Mouse (Mus musculus) layer of hippocampus, postnatal 10 days (tissue): ENCODE data around the gene Sesn3. TPM values are rescaled to one million over a fixed set of nuclear protein-coding genes. Genes with fewer than 3 reads are reported as not detected.
"Not testable (repeated sequence)": the region's sequence is repeated elsewhere in the genome, so short reads cannot be mapped to it uniquely, and the experiment has no call there.

ENCODE experiments used
- DNase-seq, 2 experiments: peaks; one replicate each; pipeline ENCODE4 v3.0.0; 2021; ENCODE audit warnings: low spot score in 2 of 2
- long read RNA-seq: library from polyadenylated mRNA; stranded (forward); transcript quantifications from one replicate; pipeline ENCODE4 v2.0.0, GENCODE M21; 2023
- total RNA-seq, 2 experiments: library from RNA; stranded (reverse); gene quantifications; 2 replicates each; pipeline ENCODE4 v1.2.3; 2021

Gene Sesn3
- 10 to 100 TPM; 58.2 to 61.1 TPM for total RNA-seq
- long read RNA-seq, full-length matches to known transcripts, result 5 of 8 reads
- long read RNA-seq, partial matches to known transcripts, result 0 of 8 reads
- long read RNA-seq, other reads (novel, unspliced or antisense), result 3 of 8 reads

DNA sequence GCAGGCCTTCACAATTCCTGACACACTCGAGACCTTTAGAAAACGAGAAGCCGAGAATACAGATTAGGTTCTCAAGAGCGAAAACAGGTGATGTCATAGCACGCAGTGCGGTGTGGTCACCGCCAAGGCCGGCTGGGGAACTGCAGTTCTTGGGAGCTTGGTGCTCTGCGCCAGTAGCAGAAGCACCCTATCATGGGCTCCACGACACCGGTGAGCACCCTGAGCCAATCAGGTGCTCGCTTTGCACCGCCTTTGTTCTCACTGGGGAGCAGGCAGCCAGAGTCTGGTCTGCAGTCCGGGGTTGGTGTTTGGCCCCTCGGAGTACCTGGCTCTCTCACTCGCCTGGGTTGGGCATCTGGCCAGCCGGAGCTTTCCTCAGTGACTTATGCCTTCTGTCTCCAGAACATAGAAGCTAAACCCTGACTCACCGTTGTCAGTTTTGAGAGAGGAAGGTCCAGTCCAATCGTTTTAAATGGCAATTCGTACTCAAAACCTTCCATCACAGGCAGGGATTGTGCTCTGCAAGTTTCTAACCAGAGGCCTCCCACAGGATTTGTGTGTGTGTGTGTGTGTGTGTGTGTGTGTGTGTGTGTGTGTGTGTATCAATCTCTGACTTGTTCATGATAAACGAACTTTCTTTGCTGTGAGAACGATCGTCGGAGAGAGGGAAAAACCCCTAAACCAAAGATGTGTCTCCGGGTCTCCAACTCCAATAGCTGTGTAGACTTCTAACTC, at the start of gene Sesn3:
Gene Sesn3, plus strand, starts transcription at position 82 of the 735 bp plus-strand sequence.
- DNase-seq, result peak; percentile 66 to 73

DNA sequence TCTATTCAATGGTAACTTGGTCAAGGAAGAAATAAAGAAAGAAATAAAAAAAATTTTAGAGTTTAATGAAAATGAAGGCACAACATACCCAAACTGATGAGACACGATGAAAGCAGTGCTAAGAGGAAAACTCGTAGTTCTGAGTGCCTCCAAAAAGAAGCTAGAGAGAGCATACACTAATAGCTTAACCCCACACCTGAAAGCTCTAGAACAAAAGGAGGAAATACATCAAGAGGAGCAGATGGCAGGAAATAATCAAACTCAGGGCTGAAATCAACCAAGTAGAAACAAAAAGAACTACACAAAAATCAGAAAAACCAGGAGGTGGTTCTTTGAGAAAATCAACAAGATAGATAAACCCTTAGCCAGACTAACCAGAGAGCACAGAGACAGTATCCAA, 47.8 kb upstream of the Sesn3 start:
- not testable (repeated sequence) for DNase-seq

DNA sequence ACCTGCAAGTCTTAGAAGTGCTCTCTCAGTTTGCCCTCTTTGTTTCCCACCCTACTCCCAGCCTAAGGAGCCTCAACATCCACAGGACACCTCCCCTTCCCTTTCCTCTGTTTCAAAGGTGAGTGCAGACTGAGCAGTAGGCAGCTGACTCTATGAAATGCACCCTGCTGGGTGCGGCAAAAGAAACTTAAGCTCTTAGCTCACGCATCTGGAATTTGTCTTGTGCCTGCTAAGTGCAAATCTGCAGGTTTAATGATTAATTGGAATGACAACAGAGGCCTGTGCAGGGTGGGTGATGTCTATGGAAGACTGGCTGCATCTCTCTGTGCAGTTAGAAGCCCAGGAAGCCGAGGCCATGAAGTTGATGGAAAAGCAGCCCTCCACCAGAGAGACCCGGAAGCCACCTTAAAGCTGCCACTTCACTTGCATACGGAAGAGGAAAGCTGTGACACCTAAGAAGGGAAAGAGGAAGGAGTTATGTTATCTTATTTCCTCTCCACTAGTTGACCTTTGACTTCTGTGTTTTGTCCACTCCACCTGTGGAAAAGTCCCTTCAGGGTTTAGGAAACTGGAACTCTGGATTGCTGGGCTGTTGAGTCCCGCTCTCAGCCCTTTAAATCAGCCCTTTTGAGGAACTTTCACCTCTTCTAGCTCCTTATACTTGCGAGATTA, 41.0 kb upstream of the Sesn3 start:
- DNase-seq, result no peak

DNA sequence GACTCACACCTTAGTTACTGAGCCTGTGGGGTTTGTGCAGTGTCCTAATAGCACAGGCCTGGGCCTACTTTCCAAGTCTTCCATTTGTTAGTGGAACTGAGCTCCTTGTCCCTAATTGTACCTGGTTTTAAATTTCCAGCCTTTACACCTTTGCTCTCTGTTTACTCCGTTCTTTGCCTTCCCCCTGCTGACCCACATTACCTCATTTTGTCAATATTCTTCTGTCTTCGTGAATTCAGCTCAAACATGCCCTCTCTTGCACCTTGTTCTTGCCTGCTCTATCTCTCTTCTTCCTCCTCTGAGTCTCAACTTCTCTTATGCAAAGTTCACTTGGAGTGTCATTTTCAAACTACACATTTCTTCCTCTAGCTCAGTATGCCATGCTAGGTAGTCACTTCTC, 39.6 kb upstream of the Sesn3 start:
- no peak for DNase-seq

DNA sequence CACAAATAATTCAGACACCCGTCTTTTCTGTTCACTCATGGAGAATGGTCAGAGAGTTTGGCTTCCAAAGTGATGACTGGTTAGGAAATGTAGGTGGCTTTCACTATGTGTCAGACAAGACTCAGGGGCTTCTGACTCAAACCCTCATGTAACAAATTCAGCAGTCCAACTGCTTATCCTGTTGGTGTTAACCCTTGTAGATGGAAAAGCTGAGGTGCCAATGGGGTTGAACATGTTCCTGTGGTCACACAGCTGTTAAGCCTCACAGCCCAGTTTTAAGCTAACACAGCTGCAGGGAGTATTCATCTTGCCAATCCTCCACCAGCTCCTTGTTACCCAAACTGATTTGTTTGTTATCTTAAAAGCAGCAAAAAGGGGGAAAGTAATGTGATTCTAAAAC, 33.9 kb upstream of the Sesn3 start:
- not testable (repeated sequence) for DNase-seq

DNA sequence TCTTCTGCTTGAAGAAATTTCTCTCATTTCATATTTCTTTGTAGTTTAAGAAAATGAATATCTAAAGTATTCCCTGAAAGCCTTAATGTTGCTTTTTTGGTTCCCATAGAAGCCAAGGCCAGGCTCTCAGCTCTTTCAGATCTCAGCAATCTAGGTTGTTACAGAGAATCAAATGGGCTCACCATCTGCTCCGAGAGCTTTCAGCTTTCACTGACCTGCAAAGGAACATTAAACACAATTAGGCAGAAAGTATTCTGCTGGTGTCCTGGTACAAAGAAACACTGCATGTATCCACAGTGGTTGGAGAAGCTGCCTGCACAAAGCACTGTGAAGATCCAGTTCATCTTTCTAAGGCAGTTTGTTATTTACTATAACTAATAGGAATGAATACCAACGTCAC, 32.6 kb upstream of the Sesn3 start:
- DNase-seq, result no peak

DNA sequence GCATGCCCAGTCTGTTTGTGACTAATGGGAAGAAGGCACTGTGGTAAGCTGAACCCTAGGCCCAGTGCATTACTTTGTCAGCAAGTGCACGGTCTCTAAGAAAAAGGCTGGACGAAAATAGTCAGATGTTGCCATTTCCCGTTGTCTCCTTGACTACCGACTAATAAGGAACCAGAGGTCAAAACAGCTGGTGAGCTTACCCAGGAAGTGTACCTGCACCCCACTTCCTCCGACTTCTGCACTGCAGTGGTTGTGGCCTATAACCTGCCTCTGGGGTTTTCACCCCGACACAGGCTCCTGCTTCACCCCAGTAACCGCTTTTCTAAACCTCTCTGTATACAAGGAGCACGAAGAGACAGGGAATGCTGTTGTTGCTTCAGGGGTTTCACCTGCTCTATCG, 30.3 kb upstream of the Sesn3 start:
- DNase-seq, result no peak

DNA sequence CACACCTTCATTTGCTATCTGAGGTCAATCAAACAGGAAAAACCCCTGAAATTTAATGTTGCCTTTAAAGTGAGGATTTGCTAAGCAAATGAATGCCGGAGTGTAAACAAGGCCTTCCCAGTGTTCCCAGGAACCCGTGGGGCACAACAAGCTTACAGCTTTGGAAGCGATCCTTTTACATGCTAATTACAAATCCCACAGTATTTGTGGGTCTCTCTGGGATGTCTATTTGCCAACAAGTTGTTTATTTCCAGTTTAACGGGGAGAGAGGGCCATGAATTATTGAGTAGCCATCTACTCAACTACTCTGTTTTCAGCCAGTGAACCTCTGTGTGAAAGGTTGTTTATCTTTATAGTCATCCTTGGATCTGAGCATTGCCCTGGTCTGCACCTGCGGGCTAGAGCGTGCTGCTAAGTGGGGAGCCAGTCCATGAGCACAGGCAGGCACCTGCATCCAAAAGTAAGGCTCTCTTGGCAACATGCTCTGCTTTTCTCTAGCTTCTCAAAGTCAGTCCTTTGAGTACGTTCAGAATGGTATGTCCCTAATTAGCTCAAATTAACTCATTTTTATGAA, 29.8 kb upstream of the Sesn3 start:
- DNase-seq, result peak in 1 of 2 experiments; percentile 8

DNA sequence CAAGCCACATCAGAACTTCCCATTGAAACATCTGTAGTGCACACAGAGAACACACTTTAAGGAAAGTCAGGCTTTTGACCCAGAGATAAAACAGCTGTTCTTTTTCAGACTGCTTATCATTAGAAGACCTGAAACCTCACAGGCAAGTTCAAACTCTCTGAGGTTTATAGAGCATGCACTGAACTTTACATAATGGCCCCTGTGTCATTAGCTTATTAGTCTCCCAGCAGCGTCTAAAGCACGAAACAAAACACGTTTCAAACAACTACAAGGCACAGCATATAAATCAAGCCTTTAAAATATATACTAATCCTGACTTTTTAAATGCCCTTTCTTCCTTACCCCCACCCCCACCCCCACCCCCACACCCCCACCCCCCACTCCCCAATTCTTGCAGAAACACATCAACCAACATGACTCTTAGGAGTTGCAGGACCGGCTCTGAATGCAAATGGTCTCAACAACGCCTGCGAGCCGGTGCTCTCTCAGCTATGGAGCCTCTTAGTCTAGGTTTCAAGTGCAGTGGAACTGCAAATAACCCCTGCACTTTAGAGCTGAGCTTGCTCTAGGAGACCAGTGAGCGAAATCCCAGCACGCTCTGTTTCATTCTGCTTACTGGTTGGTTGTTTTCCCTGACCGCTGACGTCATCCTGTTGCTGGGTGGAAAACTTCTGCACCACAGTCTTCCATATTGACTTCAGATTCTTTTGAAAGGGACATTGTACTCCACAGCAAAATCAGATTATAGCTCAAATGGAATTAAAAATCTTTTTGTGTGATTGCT, 28.7 kb upstream of the Sesn3 start:
- peak; percentile 39 to 51 for DNase-seq

DNA sequence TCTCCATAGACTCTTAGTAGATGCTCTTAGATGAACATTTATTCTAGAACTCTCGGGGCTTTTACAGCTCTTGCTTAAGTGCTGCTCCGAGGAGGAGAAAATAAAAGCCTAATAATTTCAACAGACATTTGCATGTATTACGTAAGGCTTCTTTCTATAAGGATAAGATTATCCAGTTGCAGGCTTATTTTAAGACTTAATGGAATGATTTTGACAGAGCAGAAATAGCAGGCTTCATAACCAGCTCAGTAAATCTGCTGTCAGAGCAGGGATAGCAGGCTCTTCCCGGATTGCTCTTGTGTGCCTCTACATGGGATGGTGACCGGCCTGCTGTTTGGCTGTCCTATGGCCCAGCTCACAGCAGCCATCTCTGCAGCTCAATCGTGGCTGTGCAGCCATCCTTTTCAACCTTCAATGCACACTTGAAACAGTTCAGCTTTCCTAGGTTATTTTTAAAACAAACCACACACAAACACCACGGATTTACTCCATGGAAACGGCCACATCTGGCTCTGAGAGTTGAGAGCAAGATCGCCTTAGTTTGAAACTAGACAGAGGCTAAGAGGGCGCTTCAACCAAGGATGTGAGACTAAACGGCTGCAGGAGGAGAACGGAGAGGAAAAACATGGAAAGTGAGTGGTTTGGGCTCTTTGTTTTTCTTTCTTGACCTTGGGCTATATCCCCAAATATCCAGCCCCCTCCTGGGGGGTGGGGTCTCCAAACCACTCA, 27.2 kb upstream of the Sesn3 start:
- DNase-seq, result no peak

DNA sequence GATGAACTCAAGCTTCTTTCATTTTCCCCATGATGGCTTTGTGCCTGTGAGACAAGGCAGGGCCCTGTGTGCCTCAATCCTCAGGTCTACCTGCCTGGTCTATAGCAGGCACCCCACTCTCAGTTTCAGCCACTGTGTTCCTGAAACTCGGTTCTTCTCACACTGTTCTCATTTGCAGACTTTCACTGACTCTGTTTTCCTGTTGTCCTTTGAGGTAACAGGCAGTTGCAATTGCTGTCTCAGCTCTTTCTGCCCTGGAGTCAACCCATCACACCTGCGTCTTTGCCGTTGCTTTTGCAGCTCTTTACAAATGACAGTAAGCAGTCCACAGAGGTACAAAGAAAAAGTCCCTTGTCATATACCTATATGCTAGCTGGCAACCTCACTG, 26.7 kb upstream of the Sesn3 start:
- no peak for DNase-seq

DNA sequence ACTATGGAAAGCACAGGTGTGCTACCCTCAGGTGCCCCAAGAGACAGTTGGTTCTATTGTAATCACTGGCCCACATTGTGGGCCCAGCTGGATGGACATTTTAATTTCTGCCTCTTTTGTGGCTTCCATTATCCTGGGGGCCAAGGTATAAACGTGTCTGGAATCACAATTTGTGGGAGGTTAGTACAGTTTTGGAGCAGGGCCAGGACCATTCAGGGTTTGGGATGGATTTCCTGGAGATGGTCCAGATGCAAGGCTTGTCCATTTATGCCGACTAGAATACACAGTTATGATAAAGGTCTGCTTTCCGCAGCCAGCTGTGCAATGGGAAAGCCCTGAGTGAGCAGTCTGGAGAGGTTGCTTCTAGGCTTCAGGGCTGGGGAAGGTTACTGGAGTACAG, 13.7 kb upstream of the Sesn3 start:
- no peak for DNase-seq

DNA sequence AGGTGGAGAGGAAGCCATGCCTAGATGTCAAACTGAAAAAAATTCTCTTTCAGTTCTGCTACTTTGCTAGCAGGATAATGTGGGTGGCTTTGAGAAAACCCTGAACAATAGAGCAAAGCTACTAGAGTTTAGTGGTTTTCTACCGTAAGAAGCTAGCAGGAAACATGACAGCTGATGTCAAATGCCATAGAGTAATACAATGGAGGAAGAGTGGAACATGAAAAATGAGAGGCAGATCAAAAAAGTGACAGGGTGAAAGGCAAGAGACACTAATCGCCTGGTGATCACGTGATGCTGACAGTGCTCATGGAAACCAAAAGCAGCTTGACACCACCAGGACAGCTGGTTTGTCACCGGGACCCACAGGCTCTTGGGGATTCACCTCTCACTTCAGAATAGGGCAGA, 12.3 kb upstream of the Sesn3 start:
- DNase-seq, result no peak

DNA sequence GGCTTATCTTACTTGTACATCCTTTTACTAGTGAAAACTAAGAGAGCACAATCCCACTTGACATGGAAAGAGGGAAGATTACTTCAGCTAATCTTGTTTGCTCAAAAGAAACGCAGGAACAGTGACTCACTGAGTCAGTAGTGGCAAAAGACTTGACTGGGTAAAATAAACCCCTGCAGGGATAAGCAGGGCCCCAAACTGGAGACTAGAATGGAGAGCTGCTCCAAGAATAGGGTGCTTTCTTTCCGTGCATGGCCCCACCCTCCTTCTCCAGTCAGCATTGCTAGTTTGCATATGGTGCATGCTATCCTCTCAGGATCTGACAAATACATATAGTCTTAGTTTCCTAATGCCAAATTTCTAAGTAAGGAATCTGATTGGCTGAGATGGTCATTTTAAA, 8.4 kb upstream of the Sesn3 start:
- no peak for DNase-seq

DNA sequence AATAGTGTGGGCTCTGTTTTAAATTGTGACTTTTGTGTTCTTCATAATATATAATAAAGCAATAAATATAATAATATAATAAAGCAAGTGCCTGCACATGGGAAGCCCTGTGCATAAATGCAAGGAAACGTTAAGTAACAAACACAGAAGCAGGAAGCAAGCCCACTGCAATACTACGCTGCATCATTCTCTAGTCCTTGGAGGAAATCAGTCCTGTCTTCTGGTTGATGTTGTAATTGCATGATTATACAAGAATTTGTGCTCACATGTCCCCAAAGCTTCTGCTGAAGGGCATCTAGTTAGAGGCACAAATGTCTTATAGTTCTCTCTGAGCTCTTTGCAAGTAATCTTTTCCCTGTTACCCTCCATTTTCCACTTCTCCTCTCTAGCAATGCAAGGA, 6.3 kb upstream of the Sesn3 start:
- no peak for DNase-seq

DNA sequence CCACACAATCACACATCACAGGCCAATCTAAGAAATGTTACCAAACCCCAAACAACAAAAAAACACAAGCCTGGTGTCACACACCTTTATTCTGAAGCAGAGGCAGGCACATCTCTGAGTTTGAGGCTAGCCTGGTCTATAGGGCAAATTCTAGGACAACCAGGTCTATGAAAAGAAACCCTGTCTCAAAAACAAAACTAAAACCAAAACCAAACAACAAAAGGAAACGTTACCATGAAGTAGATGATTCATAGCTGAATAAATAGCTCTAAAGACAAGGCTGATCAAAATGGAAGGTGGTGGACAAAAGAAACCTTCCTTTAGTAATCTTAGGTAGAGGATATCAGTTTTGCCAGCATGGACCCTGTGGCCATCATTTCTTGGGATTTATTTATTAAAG, 1.9 kb upstream of the Sesn3 start:
- DNase-seq, result no peak

DNA sequence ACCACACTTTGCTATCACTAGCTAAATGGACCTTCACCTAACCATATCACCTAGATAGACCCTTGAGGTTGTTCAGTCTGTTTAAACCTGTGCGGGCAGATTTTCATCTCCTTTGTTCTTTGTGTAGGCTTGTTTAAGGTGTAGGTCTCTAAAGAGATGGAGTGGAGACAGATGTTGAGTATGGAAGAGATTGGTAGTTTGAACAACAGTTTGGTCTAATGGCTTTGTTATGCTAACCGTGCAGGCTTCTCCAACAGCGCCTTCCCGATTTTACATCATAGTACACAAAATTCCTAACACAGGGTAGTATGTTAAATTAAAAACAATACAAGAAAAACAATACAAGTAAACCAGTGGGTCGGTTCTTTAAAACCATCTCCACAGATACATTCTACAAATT, 281 bp upstream of the Sesn3 start:
- no peak for DNase-seq

DNA sequence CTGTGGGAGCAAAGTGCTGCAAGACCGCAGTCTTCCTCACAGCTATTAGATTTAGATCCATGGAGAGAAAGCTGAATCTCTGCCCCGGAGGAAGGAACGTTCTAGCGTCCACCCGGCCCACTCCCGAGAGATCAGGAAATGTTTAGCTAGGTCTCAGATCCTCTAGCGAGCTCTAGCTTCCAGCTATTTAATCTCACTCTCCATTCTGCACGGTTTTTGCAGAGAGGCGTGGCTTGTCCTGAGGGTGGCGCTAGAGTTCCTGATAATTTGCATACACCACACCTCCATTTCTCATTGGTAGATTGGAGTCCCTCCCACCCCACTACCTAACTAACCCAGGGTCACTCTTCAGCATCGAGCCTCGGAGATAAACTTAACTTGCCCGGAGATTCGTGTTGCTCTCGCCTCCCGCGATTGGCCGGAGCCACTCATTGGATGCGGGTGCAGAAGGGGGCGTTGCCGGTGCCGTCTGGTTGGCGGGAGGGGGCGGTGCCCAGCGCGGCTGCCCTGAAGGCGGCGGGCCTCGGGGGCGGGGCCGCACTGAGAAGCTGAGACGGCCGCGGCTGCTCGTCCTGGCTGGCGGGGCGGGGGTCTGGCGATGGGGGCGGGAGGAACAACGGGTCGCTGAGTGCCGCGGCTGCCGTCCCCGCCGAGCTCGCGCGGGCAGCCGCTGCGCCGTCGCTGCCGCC, 1.1 kb downstream of the Sesn3 start:
- peak; percentile 98 to 99 for DNase-seq

DNA sequence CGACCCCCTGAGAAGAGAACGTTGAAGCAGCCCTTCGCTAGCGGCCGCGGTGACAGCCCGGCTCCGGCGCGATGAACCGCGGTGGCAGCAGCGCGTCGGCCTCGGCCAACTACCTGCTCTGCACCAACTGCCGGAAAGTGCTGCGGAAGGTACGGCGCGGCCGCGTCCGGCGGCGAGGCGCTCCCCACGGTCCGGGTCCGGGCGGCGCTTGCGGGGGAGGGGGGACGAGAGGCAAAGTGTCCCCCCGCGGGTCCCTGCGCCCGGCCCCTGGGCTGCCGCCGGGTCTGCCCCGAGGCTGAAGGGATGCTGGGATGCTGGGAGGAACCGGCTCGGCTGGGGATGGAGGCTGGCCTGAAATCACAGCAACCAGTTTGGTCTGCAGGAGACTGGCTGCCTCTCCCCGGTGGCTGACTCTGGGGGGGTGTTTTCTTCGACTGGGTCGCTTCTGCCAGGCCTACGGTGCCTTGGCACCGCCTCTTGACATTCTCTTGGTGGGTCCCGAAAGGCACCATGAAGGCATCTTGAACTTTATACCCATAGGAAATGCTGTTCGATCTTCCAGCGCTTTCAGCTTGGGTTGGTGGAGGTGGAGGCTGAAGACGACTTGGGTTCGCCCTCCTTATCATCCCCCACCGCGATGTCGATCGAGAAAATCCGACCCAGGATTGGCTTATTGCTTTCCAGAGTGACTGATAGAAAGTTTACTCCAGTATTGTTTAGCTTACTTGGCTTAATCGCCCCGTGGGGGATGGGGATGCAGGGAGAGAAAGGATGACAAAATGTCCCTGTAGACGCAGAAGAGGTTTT, 1.8 kb downstream of the Sesn3 start:
- peak; percentile 64 to 76 for DNase-seq
